Mouse (Mus musculus) CH12.LX (cell line): Measurements from ENCODE around the gene Tdrd3.

Source experiments
- CTCF ChIP-seq, 2 experiments: IDR thresholded peaks in 1 of 2; conservative IDR thresholded peaks in 1 of 2; 2 replicates each; pipeline ENCODE4 v1.5.1; 2011 to 2012; ENCODE audit warnings: low read depth in 2 of 2, low read length in 2 of 2, improper control_type of control experiment in 1 of 2, inconsistent platforms in 1 of 2, mild to moderate bottlenecking in 1 of 2, moderate library complexity in 1 of 2
- E2F4 ChIP-seq: IDR thresholded peaks from 2 replicates; pipeline ENCODE4 v1.6.1; 2011; ENCODE audit warnings: low read depth, low read length, improper control_type of control experiment; ENCODE audit not compliant: insufficient replicate concordance
- MEF2A ChIP-seq: IDR thresholded peaks from 2 replicates; pipeline ENCODE4 v1.6.1; 2014; ENCODE audit warnings: low read depth, mild to moderate bottlenecking, inconsistent platforms, low read length, improper control_type of control experiment, borderline replicate concordance
- MXI1 ChIP-seq: IDR thresholded peaks from 2 replicates; pipeline ENCODE4 v1.6.1; 2011; ENCODE audit warnings: mild to moderate bottlenecking, low read depth, low read length, improper control_type of control experiment
- PAX5 ChIP-seq: IDR thresholded peaks from 2 replicates; pipeline ENCODE4 v1.6.1; 2012; ENCODE audit warnings: low read length, inconsistent platforms, mixed read lengths
- POLR2A ChIP-seq: IDR thresholded peaks from 2 replicates; pipeline ENCODE4 v1.6.1; 2011; ENCODE audit warnings: low read depth, mild to moderate bottlenecking, improper control_type of control experiment, low read length
- SMC3 ChIP-seq: IDR thresholded peaks from 2 replicates; pipeline ENCODE4 v1.6.1; 2011; ENCODE audit warnings: low read depth, low read length, improper control_type of control experiment
- TCF12 ChIP-seq: IDR thresholded peaks from 2 replicates; pipeline ENCODE4 v1.6.1; 2014; ENCODE audit warnings: low read depth, mild to moderate bottlenecking, inconsistent platforms, low read length, improper control_type of control experiment
- USF1 ChIP-seq: IDR thresholded peaks from 2 replicates; pipeline ENCODE4 v1.6.1; 2014; ENCODE audit warnings: low read depth, mild to moderate bottlenecking, inconsistent platforms, low read length, improper control_type of control experiment

DNA sequence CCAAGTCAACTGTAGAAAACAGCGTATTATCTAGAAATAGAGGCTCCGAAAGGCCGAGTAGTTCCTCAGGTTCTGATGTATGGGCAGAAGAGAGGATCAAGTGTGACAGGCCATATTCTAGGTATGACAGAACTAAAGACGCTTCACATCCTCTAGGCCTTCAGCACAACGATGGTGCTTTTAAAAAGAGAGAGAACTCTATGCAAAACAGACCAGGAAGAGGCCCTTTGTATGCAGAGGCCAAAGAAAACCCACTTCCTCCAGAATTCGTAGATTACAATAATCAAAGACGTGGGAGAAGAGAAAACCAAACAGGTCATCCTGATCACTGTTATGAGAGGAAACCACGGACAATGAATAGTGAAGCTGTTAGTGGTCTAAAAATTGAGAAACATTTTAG, 89.5 kb downstream of the Tdrd3 start:
- TF ChIP-seq CTCF (conservative IDR thresholded peaks at IDR 0.05 in 1 of 2, IDR thresholded peaks at IDR 0.05 in 1 of 2; ENCODE audit: low read depth in 2 of 2, low read length in 2 of 2) (no peak), E2F4 (no peak), SMC3 (no peak), PAX5 (no peak), POLR2A (no peak), MEF2A (no peak), USF1 (no peak), TCF12 (no peak), MXI1 (no peak)
